Mouse (Mus musculus): ENCODE measurements around the gene Pus7l.

Pus7l gene

GRCm38 (mm10) chr15:94543409-94544051 lies at the start of gene Pus7l, which contains the start of gene Irak4:
TSS of gene Pus7l (minus strand) at chr15:94543547.
TSS of gene Irak4 (plus strand) at chr15:94543643.
- DNase-seq (ENCODE audit: low read depth, low spot score), result peak; percentile 92

GRCm38 (mm10) chr15:94591356-94591755 lies 48.0 kb upstream of the Pus7l start:
- no peak for DNase-seq (ENCODE audit: low read depth, low spot score)

GRCm38 (mm10) chr15:94590083-94590482 lies 46.7 kb upstream of the Pus7l start:
- no peak for DNase-seq (ENCODE audit: low read depth, low spot score)

GRCm38 (mm10) chr15:94589219-94590075 lies 46.1 kb upstream of the Pus7l start, which contains the start of gene Twf1:
TSS of gene Twf1 (minus strand) at chr15:94589889.
- peak; percentile 89 for DNase-seq (ENCODE audit: low read depth, low spot score)

- no peak for DNase-seq (ENCODE audit: low read depth, low spot score)
These were observed 44.7 kb upstream of the Pus7l start for GRCm38 (mm10) chr15:94587826-94588715.

GRCm38 (mm10) chr15:94584738-94585137 lies 41.4 kb upstream of the Pus7l start:
- no peak for DNase-seq (ENCODE audit: low read depth, low spot score)

- DNase-seq (ENCODE audit: low read depth, low spot score), result no peak
These were observed 39.8 kb upstream of the Pus7l start for GRCm38 (mm10) chr15:94583153-94583552.

- DNase-seq (ENCODE audit: low read depth, low spot score), result no peak
These were observed 38.8 kb upstream of the Pus7l start for GRCm38 (mm10) chr15:94582000-94582593.

- DNase-seq (ENCODE audit: low read depth, low spot score), result no peak
These were observed 31.4 kb upstream of the Pus7l start for GRCm38 (mm10) chr15:94574566-94575268.

- no peak for DNase-seq (ENCODE audit: low read depth, low spot score)
These were observed 29.4 kb upstream of the Pus7l start for GRCm38 (mm10) chr15:94572746-94573145.

- no peak for DNase-seq (ENCODE audit: low read depth, low spot score)
These were observed 28.2 kb upstream of the Pus7l start for GRCm38 (mm10) chr15:94571501-94571900.

- DNase-seq (ENCODE audit: low read depth, low spot score), result no peak
These were observed 25.3 kb upstream of the Pus7l start for GRCm38 (mm10) chr15:94568496-94569182.

GRCm38 (mm10) chr15:94565854-94566253 lies 22.5 kb upstream of the Pus7l start:
- DNase-seq (ENCODE audit: low read depth, low spot score), result no peak

- DNase-seq (ENCODE audit: low read depth, low spot score), result no peak
These were observed 21.6 kb upstream of the Pus7l start for GRCm38 (mm10) chr15:94564909-94565308.

GRCm38 (mm10) chr15:94558895-94559656 lies 15.7 kb upstream of the Pus7l start:
- DNase-seq (ENCODE audit: low read depth, low spot score), result no peak

- peak; percentile 74 for DNase-seq (ENCODE audit: low read depth, low spot score)
These were observed 14.1 kb upstream of the Pus7l start for GRCm38 (mm10) chr15:94557442-94557841.

- DNase-seq (ENCODE audit: low read depth, low spot score), result no peak
These were observed 10.2 kb upstream of the Pus7l start for GRCm38 (mm10) chr15:94553536-94553935.

GRCm38 (mm10) chr15:94544844-94545243 lies 1.5 kb upstream of the Pus7l start:
- no peak for DNase-seq (ENCODE audit: low read depth, low spot score)

GRCm38 (mm10) chr15:94544052-94544636 lies 797 bp upstream of the Pus7l start:
- DNase-seq (ENCODE audit: low read depth, low spot score), result no peak

Measured in embryo, embryonic 11.5 days (tissue).